Mouse (Mus musculus): ENCODE results near the gene Fancm. TPM values are rescaled to one million over a fixed set of nuclear protein-coding genes. Genes with fewer than 3 reads are reported as not detected.
A peak's percentile ranks its signal among the peaks of the same experiment; 100 is the strongest.

The Fancm gene
- 6.5 and 9.9 TPM in 2 replicates for polyA plus RNA-seq (2012; rRNA removed)

DNA sequence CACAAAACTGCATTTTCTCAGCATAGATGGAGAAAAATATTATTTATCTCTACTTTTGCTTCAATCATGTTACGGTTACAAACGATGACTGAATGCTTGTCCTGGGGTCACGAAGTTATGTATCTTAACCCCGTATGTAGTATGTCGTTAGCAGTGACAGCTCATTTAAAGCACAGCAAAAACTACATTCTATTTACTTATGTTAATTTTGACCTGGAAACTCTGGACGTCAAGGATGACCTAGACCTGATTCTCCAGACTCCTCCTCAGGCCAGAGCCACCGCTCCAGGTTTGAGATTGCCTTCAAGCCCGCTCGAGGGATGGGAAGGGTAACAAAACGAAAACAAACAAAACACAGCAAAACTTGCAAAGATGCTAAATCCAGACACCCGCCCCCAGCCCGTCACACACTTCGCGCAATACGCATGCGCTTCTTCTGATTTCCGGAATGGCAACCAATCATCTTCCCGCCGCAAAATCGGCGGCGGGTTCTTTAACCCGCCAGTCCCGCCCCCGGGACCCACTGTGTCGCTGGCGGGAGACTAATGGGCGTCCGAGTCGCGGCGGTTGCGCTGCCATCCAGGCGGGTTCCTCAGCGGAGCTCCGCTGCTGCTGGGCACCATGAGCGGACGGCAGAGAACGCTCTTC, at the start of gene Fancm:
TSS of gene Fancm (plus strand) at position 519 of the 648 bp plus-strand sequence.
- Histone ChIP-seq H3K27me3 (ENCODE audit: control insufficient read depth, insufficient read depth, low read length) (no peaks in the 10 kb centered on the region), H3K27ac (ENCODE audit: insufficient read depth, low read length) (peak within 1 kb of the TSS; percentile 38; the same call in 1 of the 2 replicates), H3K4me1 (ENCODE audit: control insufficient read depth, insufficient read depth, low read length) (no peaks in the 10 kb centered on the region), H3K4me3 (replicated peaks; ENCODE audit: insufficient read depth, low read depth, low read length) (peak within 1 kb of the TSS; percentile 100)
- WGBS: 2% methylated on average over 39 of the region's 39 CpGs
- no peak for TF ChIP-seq CTCF (IDR thresholded peaks at IDR 0.05; ENCODE audit: borderline replicate concordance, insufficient read depth, low read depth, low read length)
- TF ChIP-seq POLR2A (IDR thresholded peaks at IDR 0.05; ENCODE audit: borderline replicate concordance, insufficient read depth, low read length): peak; percentile 49; the same call in 1 of the 2 replicates
- DNase-seq: peak; percentile 90 to 91

DNA sequence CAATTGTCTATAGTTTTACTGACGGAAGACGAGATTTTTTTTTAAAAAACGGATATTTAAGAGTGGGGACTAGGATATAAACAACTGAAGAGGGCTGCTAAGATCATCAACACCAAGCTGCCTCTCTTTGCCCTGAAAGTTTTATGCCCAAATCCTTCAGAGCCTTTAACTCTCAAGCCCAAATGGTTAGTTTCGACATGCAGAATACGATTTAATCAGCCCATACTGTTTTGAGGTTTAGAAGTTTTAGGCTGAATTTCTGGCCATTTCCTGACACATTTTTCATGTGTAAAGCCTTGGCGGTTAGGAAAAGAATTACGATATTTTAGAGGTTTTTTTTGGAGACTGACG, 39.6 kb upstream of the Fancm start:
- no peak for TF ChIP-seq POLR2A (IDR thresholded peaks at IDR 0.05; ENCODE audit: borderline replicate concordance, insufficient read depth, low read length)
- TF ChIP-seq CTCF (IDR thresholded peaks at IDR 0.05; ENCODE audit: borderline replicate concordance, insufficient read depth, low read depth, low read length): no peak
- Histone ChIP-seq H3K4me1 (ENCODE audit: control insufficient read depth, insufficient read depth, low read length) (no peaks in the 10 kb centered on the region), H3K27me3 (ENCODE audit: control insufficient read depth, insufficient read depth, low read length) (no peaks in the 10 kb centered on the region), H3K27ac (ENCODE audit: insufficient read depth, low read length) (no peak overlapping the region), H3K4me3 (replicated peaks; ENCODE audit: insufficient read depth, low read depth, low read length) (peak overlapping the region; percentile 57)
- WGBS: 44% methylated on average over 8 of the region's 8 CpGs
- no peak for DNase-seq

GRCm38 (mm10) chr12:65036190-65036870, 39.1 kb upstream of the Fancm start, which contains the start of gene Prpf39:
Prpf39 (plus strand) TSS chr12:65036333.
- Histone ChIP-seq H3K4me1 (ENCODE audit: control insufficient read depth, insufficient read depth, low read length) (no peaks in the 10 kb centered on the region), H3K4me3 (replicated peaks; ENCODE audit: insufficient read depth, low read depth, low read length) (peak within 1 kb of the TSS; percentile 57), H3K27me3 (ENCODE audit: control insufficient read depth, insufficient read depth, low read length) (no peaks in the 10 kb centered on the region), H3K27ac (ENCODE audit: insufficient read depth, low read length) (peak within 1 kb of the TSS; percentile 39; the same call in 1 of the 2 replicates)
- WGBS: 0% methylated on average over 63 of the region's 65 CpGs
- no peak for TF ChIP-seq CTCF (IDR thresholded peaks at IDR 0.05; ENCODE audit: borderline replicate concordance, insufficient read depth, low read depth, low read length)
- TF ChIP-seq POLR2A (IDR thresholded peaks at IDR 0.05; ENCODE audit: borderline replicate concordance, insufficient read depth, low read length): peak; percentile 89
- peak; percentile 92 to 94 for DNase-seq

DNA sequence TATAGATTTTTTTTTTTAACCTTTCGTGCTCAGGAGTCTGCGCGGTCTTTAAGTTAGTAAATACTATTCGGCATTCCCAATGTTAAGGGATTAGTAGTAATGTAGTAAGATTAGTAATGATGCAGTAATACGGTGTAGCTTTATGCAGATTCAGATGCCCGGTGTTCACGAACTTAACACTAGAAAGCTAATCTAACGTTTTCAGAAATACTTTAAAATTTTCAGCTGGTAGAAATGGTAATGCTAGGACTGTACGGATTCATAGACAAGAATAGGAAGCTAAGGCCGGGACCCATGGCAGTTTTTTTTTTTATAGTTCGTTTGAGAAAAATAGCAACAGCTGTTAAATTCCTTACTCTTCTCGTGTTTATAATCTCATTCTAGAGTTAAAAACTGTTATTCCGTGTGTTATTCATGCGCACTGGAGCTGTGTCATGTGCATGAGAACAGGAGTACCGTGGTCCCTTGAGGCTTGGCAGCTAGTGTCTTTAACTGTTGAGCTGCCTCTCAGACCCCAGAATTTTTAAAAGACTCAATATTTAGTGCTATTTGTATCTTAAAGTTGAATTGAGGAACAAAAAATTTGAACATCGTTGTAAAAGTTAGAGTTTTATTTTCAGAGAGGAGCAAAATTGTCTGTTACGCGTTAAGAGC, 38.4 kb upstream of the Fancm start:
- Histone ChIP-seq H3K27me3 (ENCODE audit: control insufficient read depth, insufficient read depth, low read length) (no peaks in the 10 kb centered on the region), H3K4me1 (ENCODE audit: control insufficient read depth, insufficient read depth, low read length) (no peaks in the 10 kb centered on the region), H3K27ac (ENCODE audit: insufficient read depth, low read length) (no peak overlapping the region), H3K4me3 (replicated peaks; ENCODE audit: insufficient read depth, low read depth, low read length) (peak overlapping the region; percentile 57)
- no peak for TF ChIP-seq CTCF (IDR thresholded peaks at IDR 0.05; ENCODE audit: borderline replicate concordance, insufficient read depth, low read depth, low read length)
- no peak for TF ChIP-seq POLR2A (IDR thresholded peaks at IDR 0.05; ENCODE audit: borderline replicate concordance, insufficient read depth, low read length)
- WGBS: 10% methylated on average over 18 of the region's 18 CpGs
- DNase-seq: no peak

DNA sequence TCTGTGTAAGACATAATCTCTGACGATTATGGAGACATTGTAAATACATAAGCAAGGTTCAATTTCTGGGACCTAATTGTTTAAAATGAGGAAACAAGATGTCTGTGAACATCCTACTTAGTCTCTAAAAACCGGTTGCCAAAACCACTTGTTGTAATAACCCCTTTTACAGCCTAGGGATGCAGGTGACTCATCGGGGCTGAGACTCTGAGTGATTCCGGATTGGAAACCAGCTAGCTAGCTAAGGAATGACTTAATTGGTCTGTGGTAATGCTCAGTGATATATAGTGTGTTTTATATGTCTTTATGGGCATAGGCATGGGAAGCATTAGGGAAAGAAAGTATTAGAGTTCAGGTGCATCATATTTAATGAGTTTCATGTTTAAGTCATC, 37.9 kb upstream of the Fancm start:
- peak overlapping the region; percentile 57 for H3K4me3 ChIP-seq (replicated peaks; ENCODE audit: insufficient read depth, low read depth, low read length)
- no peak overlapping the region for H3K27ac ChIP-seq (ENCODE audit: insufficient read depth, low read length)
- peak in 1 of 2 experiments; percentile 24 for DNase-seq
- 6% methylated on average over 4 of the region's 4 CpGs for WGBS
- H3K27me3 ChIP-seq (ENCODE audit: control insufficient read depth, insufficient read depth, low read length): no peaks in the 10 kb centered on the region
- H3K4me1 ChIP-seq (ENCODE audit: control insufficient read depth, insufficient read depth, low read length): no peaks in the 10 kb centered on the region
- no peak for TF ChIP-seq CTCF (IDR thresholded peaks at IDR 0.05; ENCODE audit: borderline replicate concordance, insufficient read depth, low read depth, low read length)
- no peak for TF ChIP-seq POLR2A (IDR thresholded peaks at IDR 0.05; ENCODE audit: borderline replicate concordance, insufficient read depth, low read length)

DNA sequence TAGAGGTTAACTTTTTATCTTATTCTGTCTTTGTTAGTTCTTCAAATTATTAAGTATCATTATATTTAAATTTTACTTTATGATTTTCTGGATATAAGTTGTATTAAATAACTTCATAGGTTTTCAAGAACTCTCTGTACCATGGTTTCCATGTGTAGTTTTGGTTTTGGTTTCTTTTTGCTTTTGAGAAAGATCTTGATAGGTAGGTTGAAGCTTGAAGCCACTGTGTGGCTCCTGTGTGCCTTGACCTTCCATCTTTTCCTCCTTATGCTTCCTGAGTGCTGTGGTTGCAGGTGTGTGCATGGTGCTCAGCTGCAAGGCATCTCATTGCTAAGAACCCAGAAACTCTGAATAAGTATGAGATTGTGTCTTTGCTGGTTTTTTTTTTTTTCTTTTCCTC, 26.6 kb upstream of the Fancm start:
- TF ChIP-seq POLR2A (IDR thresholded peaks at IDR 0.05; ENCODE audit: borderline replicate concordance, insufficient read depth, low read length) (no peak), CTCF (IDR thresholded peaks at IDR 0.05; ENCODE audit: borderline replicate concordance, insufficient read depth, low read depth, low read length) (no peak)
- Histone ChIP-seq H3K27ac (ENCODE audit: insufficient read depth, low read length) (no peak overlapping the region), H3K4me1 (ENCODE audit: control insufficient read depth, insufficient read depth, low read length) (no peaks in the 10 kb centered on the region), H3K27me3 (ENCODE audit: control insufficient read depth, insufficient read depth, low read length) (no peaks in the 10 kb centered on the region), H3K4me3 (replicated peaks; ENCODE audit: insufficient read depth, low read depth, low read length) (no peak overlapping the region)
- DNase-seq: no peak

GRCm38 (mm10) chr12:65058203-65058602, 17.2 kb upstream of the Fancm start:
- WGBS: 82% methylated on average over 2 of the region's 2 CpGs

More at GRCm38 (mm10) chr12:65058203-65058602, 17.2 kb upstream of the Fancm start:
- no peak overlapping the region for H3K27ac ChIP-seq (ENCODE audit: insufficient read depth, low read length)
- no peaks in the 10 kb centered on the region for H3K27me3 ChIP-seq (ENCODE audit: control insufficient read depth, insufficient read depth, low read length)
- H3K4me3 ChIP-seq (replicated peaks; ENCODE audit: insufficient read depth, low read depth, low read length): no peak overlapping the region
- TF ChIP-seq CTCF (IDR thresholded peaks at IDR 0.05; ENCODE audit: borderline replicate concordance, insufficient read depth, low read depth, low read length) (no peak), POLR2A (IDR thresholded peaks at IDR 0.05; ENCODE audit: borderline replicate concordance, insufficient read depth, low read length) (no peak)
- H3K4me1 ChIP-seq (ENCODE audit: control insufficient read depth, insufficient read depth, low read length): no peaks in the 10 kb centered on the region
- DNase-seq: no peak

Measured in cerebellum, adult 2 months (tissue).